Mouse (Mus musculus): ENCODE measurements around the gene Olfr362. TPM values are rescaled to one million over a fixed set of nuclear protein-coding genes. Genes with fewer than 3 reads are reported as not detected.

Olfr362 gene
- not detected for polyA plus RNA-seq (2014; fragmentation: Illumina TruSeq; extraction: RNeasy Lipid Tissue Mini Kit (QIAGEN cat#74804); ENCODE audit: insufficient read depth, low read depth, low replicate concordance)

GRCm38 (mm10) chr2:37117810-37118209 is at the start of gene Olfr362:
Gene Olfr362 (minus strand): TSS chr2:37117910.

GRCm38 (mm10) chr2:37139022-37139421 is 21.3 kb upstream of the Olfr362 start, which contains the start of gene Olfr364-ps1:
Gene Olfr364-ps1 (plus strand): TSS chr2:37139322.

DNA sequence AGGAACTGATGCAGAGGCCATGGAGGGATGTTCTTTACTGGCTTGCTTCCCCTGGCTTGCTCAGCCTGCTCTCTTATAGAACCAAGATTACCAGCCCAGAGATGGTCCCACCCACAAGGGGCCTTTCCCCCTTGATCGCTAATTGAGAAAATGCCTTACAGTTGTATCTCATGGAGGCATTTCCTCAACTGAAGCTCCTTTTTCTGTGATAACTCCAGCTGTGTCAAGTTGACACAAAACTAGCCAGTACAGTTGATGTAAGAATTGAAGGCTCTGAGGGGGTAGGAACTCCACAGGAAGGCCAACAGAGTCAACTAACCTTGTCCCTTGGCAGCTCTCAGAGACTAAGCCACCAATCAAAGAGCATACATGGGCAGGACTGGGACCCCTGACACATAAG is 28.5 kb downstream of the Olfr362 start, which contains the start of gene Olfr361:
Olfr361 (minus strand) TSS at position 101 of the 400 bp plus-strand sequence.

DNA sequence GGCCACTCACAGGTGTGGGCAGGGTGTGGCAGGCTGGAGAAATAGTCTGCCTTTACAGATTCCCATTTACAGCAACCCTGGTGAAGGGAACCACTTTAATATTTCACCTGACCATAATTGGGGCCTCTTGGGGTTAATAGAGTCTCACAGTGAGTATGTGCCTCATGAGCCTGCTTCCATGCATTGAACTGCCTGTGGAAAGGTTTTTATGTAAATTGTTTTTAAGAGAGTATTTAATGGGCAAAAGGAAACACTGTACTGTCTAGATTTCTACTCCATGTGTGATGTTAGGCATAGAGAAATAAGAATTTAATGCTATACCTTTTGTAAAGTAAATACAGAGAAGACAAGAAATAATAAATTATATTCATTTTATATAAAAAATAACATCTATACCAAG is 52.3 kb downstream of the Olfr362 start, which contains the start of gene Olfr360:
Olfr360 (plus strand) TSS at position 301 of the 400 bp plus-strand sequence.

Other genes starting within 250 kb of the Olfr362 start
- not detected for gene Olfr352, start 249.4 kb downstream of the Olfr362 start, polyA plus RNA-seq (2014; fragmentation: Illumina TruSeq; extraction: RNeasy Lipid Tissue Mini Kit (QIAGEN cat#74804); ENCODE audit: insufficient read depth, low read depth, low replicate concordance)
- not detected for gene Olfr353, start 225.0 kb downstream of the Olfr362 start, polyA plus RNA-seq (2014; fragmentation: Illumina TruSeq; extraction: RNeasy Lipid Tissue Mini Kit (QIAGEN cat#74804); ENCODE audit: insufficient read depth, low read depth, low replicate concordance)
- not detected for gene Olfr354, start 212.2 kb downstream of the Olfr362 start, polyA plus RNA-seq (2014; fragmentation: Illumina TruSeq; extraction: RNeasy Lipid Tissue Mini Kit (QIAGEN cat#74804); ENCODE audit: insufficient read depth, low read depth, low replicate concordance)
- gene Olfr355, start 189.0 kb downstream of the Olfr362 start, polyA plus RNA-seq (2014; fragmentation: Illumina TruSeq; extraction: RNeasy Lipid Tissue Mini Kit (QIAGEN cat#74804); ENCODE audit: insufficient read depth, low read depth, low replicate concordance), result not detected
- gene Olfr356, start 180.8 kb downstream of the Olfr362 start, polyA plus RNA-seq (2014; fragmentation: Illumina TruSeq; extraction: RNeasy Lipid Tissue Mini Kit (QIAGEN cat#74804); ENCODE audit: insufficient read depth, low read depth, low replicate concordance), result not detected
- gene Olfr357, start 124.1 kb downstream of the Olfr362 start, polyA plus RNA-seq (2014; fragmentation: Illumina TruSeq; extraction: RNeasy Lipid Tissue Mini Kit (QIAGEN cat#74804); ENCODE audit: insufficient read depth, low read depth, low replicate concordance), result not detected
- not detected for gene Olfr358, start 108.6 kb downstream of the Olfr362 start, polyA plus RNA-seq (2014; fragmentation: Illumina TruSeq; extraction: RNeasy Lipid Tissue Mini Kit (QIAGEN cat#74804); ENCODE audit: insufficient read depth, low read depth, low replicate concordance)
- not detected for gene Olfr360, start 52.2 kb downstream of the Olfr362 start, polyA plus RNA-seq (2014; fragmentation: Illumina TruSeq; extraction: RNeasy Lipid Tissue Mini Kit (QIAGEN cat#74804); ENCODE audit: insufficient read depth, low read depth, low replicate concordance)
- not detected for gene Olfr361, start 28.6 kb downstream of the Olfr362 start, polyA plus RNA-seq (2014; fragmentation: Illumina TruSeq; extraction: RNeasy Lipid Tissue Mini Kit (QIAGEN cat#74804); ENCODE audit: insufficient read depth, low read depth, low replicate concordance)
- gene Olfr364-ps1, start 21.4 kb upstream of the Olfr362 start, polyA plus RNA-seq (2014; fragmentation: Illumina TruSeq; extraction: RNeasy Lipid Tissue Mini Kit (QIAGEN cat#74804); ENCODE audit: insufficient read depth, low read depth, low replicate concordance), result not detected
- gene Olfr365, start 70.3 kb upstream of the Olfr362 start, polyA plus RNA-seq (2014; fragmentation: Illumina TruSeq; extraction: RNeasy Lipid Tissue Mini Kit (QIAGEN cat#74804); ENCODE audit: insufficient read depth, low read depth, low replicate concordance), result not detected
- gene Olfr366, start 93.7 kb upstream of the Olfr362 start, polyA plus RNA-seq (2014; fragmentation: Illumina TruSeq; extraction: RNeasy Lipid Tissue Mini Kit (QIAGEN cat#74804); ENCODE audit: insufficient read depth, low read depth, low replicate concordance), result not detected
- not detected for gene Olfr368, start 208.6 kb upstream of the Olfr362 start, polyA plus RNA-seq (2014; fragmentation: Illumina TruSeq; extraction: RNeasy Lipid Tissue Mini Kit (QIAGEN cat#74804); ENCODE audit: insufficient read depth, low read depth, low replicate concordance)
- gene Pdcl, start 241.4 kb upstream of the Olfr362 start, polyA plus RNA-seq (2014; fragmentation: Illumina TruSeq; extraction: RNeasy Lipid Tissue Mini Kit (QIAGEN cat#74804); ENCODE audit: insufficient read depth, low read depth, low replicate concordance), result 21.4 TPM